Mouse (Mus musculus): Measurements from ENCODE around the gene Cdk14.
"Not testable (repeated sequence)": the region's sequence is repeated elsewhere in the genome, so short reads cannot be mapped to it uniquely, and the experiment has no call there.

The Cdk14 gene

DNA sequence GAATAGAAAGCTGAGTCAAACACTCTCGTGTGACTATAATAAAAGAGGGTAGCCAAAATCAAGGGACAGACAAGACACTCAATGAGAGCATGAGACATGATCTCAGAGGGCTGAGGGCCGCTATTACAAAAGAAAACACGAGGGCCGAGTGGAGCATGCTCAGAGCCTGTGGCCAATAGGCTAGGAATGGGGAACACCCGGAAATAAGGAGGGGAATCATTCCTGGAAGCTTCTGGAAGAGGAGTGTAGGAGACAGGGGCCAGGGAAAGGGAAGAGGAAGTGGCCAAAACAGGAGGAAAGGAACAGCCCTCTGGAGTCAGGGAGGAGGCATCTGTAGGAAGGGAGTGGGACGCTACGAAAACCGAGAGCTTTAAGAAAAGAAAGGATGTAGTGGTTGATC is 52.6 kb downstream of the Cdk14 start:
- DNase-seq (ENCODE audit: low read depth, low spot score) = no peak

DNA sequence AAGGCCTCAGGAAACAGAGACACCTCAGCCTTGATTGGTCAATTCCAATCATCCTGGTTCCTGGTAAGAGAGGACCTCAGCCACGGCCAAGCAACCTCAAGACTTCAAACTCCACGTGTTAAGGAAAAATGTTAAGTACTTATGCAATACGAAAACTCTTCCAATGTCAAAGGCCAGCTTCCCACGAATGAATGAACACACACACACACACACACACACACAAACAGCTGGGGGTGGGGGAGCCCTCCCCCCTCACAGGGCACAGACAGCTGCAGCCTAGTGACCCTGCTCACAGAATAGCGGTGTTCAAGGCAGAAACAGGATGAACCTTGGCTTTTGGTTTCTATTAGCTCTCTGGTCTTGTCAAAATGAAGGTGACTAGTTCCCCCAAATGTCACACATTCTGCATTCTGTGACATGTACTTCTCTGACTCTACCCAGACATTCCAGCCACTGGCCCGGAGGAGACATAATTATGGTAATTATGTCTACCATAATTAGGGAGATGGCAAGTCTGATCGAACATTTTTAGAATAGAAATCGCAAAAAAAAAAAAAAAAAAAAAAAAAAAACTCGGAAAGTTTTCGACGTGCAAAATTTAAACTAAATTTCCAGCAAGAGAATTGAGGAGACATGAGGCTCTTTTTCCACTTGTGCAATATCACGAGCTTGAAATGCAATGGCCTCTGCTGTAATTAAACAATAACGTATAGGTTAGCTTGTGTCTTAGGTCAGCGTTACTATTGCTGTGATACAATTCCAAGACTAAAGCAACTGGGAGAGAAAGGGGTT is 54.6 kb downstream of the Cdk14 start:
- no peak for DNase-seq (ENCODE audit: low read depth, low spot score)

GRCm38 (mm10) chr5:5361684-5362083 is 58.4 kb downstream of the Cdk14 start:
- DNase-seq (ENCODE audit: low read depth, low spot score) = no peak

DNA sequence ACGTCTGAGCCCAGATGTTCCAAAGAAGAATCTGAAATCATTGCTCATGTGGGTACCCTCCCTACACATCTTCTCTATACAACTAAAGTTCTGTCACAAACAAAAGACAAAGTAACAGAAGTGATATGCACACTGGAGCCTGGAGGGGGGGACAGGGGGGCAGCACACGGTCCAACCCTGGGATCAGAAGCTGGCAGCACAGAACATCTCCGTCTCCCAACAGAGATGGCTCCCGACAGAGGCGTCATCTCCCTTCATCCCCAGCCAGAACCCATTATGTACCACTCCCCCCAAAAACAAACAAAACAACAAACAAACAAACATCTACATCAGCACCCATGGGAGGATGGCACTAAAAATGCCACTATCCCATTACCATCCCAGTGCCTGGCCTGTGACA is 59.8 kb downstream of the Cdk14 start:
- DNase-seq (ENCODE audit: low read depth, low spot score) = no peak

DNA sequence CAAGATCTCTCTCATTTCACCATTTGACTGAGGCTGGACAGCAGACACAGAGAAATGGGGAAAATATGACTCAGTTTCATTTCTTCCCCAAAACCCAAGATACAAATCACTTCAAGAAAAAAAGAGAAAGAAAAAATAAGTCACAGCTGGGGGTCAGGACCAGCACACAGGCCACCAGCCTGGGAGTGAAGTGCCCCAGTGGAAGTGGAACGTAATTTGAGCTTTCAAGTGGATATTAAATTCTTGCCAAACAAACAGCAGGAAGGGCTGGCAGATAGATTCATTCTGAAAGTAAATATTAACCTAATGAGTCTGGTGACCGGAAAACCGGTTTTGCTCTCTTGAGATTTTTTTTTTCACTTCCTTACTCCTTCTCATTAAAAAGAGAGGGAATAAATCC is 60.2 kb downstream of the Cdk14 start:
- DNase-seq (ENCODE audit: low read depth, low spot score) = no peak

- no peak for DNase-seq (ENCODE audit: low read depth, low spot score)
Measured at GRCm38 (mm10) chr5:5359370-5359769, 60.7 kb downstream of the Cdk14 start.

- no peak for DNase-seq (ENCODE audit: low read depth, low spot score)
Measured at GRCm38 (mm10) chr5:5358019-5358717, 61.9 kb downstream of the Cdk14 start.

DNA sequence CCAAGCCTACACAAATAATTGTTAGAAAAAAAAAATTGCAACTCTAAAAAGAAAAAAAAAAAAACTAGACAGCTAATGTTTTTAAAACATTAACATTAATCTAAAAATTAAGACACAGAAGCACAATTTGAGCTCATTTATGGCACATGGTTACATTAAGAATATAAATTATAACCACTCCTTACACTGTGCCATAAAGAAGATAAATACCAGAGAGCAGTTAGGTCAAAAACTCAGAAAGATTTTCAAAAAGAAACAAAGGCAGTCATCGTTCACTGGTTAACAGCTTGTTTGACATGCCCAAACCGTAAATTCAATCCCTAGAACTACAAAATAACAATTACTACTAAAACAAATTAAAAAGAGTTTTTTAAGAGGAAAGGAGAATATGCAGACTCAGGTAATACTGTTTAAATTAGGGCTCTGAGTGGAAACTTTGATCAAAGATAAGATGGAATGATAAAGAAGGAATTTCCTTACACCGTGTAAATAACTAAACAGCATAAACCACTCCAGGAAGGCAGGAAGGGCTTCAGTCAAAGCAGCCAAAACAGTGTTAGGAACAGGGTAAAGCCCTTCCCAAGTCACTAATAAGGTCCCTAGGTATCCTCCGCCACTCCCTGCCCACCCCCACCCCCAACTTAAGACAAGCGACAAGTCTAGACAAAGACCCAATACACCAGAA is 65.3 kb downstream of the Cdk14 start:
- no peak for DNase-seq (ENCODE audit: low read depth, low spot score)

DNA sequence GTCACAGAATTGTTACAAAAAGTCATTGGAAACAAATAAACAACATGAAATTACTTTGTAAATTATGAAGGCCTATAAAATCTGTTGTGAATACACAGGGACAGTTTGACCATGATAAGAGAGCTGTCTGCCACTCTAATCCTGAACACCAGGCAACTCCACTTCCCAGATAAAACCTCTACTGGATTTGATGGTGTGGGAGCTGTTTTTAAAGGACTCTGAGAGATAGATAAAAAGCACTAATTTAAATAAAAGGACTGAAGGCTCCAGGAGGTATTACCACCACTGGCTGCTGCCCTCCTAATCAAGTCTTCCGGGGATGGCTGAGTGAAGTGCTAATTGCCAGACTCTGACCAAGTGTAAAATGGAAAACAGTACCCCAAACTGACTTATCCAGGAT is 66.2 kb downstream of the Cdk14 start:
- DNase-seq (ENCODE audit: low read depth, low spot score) = no peak

DNA sequence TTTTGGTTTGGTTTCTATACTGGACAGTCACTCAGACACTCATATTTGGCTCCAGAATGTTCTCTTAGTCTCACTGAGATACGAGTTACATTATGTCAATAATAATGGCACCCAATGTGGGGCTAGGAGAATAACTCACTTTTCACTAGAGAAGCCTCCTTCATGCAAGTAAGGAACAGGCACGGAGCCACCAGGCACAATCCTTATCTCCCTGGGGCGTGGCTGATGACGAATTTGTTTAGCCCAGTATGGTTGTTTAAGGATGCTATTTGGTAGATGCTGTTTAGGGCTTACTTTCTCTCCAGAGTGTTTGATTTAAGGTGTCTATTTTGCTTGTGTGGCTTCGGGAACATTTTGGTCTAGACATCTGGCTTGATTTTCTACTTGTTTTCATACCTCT is 75.5 kb downstream of the Cdk14 start:
- no peak for DNase-seq (ENCODE audit: low read depth, low spot score)

DNA sequence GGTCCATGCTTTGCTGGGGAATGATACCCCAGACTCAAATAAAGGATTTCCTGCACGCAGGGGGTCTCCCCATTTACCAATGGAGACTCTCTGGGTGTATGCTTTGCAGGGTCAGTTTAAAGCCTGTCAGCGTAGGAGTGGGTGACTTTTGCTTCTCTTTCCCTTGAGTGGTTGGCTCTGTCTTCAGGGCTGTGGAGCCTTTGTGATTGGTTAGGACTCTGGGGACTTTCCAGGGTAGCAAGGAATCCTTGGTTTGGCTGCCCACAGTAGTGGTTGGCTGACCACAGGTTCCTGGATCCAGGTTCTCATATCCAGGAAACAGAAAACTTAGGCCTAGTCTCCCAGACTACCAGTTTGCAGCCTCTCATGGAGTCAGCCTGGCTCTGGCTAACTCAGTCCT is 76.4 kb downstream of the Cdk14 start:
- DNase-seq (ENCODE audit: low read depth, low spot score) = no peak

DNA sequence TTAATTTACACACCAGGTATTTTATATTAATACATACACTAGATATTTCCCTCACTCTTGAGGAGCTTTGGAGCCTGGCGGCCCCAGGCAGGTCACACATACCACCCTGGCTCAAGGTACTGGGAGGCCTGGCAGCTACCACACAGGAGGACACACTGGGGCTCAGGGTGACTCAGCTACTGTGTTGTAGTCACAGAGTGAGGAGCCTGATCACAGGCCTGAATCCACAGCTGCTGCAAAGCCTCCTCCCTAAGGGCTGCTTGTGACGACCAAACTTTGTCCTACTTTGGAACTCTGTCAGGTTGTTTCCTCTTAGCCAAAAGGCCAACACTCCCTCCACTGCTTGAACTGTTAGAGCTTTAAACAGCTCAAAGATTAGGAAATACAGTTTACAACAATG is 76.8 kb downstream of the Cdk14 start:
- no peak for DNase-seq (ENCODE audit: low read depth, low spot score)

- peak; percentile 77 for DNase-seq (ENCODE audit: low read depth, low spot score)
Measured at GRCm38 (mm10) chr5:5342410-5343137, 77.5 kb downstream of the Cdk14 start.

DNA sequence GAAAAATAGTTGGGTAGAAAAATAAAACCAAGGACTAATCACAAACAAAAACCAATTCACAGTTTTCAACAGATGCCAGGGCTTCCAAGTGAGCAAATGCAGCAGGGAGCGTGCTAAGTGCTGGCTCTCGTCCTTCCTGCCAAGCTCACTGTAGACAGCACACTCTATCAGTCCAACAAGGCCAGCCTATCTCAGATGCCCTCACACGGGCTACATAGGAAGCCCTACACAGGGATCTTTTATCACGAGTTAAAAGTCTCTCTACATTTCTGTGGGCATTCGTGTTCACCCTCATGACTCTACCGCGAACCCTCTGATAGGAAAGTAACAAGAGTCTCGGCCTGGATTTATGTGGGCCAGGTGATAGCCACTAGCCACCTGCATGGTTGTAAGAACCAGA is 78.5 kb downstream of the Cdk14 start:
- DNase-seq (ENCODE audit: low read depth, low spot score) = no peak

GRCm38 (mm10) chr5:5333916-5334315 is 86.2 kb downstream of the Cdk14 start:
- DNase-seq (ENCODE audit: low read depth, low spot score) = no peak

- no peak for DNase-seq (ENCODE audit: low read depth, low spot score)
Measured at GRCm38 (mm10) chr5:5330926-5331460, 89.1 kb downstream of the Cdk14 start.

DNA sequence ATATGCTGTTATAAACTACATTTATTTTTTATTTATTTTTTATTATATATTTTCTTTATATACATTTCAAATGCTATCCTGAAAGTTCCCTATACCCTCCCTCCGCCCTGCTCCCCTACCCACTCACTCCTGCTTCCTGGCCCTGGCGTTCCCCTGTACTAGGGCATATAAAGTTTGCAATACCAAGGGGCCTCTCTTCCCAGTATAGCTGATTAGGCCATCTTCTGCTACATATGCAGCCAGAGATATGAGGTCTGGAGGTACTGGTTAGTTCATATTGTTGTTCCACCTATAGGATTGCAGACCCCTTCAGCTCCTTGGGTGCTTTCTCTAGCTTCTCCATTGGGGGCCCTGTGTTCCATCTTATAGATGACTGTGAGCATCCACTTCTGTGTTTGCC is 91.1 kb downstream of the Cdk14 start:
- not testable (repeated sequence) for DNase-seq (ENCODE audit: low read depth, low spot score)

DNA sequence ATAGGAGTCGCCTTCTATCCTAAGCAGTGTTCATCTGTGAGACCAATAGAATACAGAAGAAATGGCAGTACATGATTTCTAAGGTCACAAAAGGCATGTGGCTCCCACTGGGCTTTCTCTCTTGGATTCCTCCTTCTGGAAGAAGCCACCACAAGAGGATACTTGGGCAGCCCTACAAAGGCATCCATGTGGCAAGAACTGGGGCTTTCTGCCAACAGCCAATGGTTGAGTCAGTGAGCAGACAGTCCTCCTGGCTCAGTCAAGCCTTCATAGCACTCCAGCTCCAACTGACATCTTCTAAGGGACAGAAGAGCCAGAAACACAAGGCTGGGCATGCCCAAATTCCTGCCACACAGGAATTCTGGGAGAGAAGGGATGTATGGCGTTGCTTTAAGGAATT is 93.4 kb downstream of the Cdk14 start:
- DNase-seq (ENCODE audit: low read depth, low spot score) = no peak

DNA sequence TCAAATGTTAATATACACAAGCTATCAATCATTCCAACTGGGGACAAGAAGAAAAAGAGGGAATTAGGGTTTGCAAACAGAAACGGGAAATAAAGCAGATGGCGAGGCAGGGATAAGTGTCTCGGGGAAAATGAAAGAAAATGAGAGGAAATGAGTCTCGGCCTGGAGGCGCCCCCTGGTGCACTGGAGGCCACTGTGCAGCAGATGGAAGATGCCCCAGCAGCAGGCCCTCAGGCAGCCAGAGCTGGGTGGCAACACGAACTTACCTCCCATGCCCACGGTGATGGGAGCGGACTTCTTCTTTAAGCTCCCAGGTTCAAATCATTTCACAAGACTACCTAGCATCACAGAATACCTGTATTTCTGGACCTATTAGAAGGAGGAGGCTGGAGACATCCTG is 97.4 kb downstream of the Cdk14 start:
- DNase-seq (ENCODE audit: low read depth, low spot score) = no peak

DNA sequence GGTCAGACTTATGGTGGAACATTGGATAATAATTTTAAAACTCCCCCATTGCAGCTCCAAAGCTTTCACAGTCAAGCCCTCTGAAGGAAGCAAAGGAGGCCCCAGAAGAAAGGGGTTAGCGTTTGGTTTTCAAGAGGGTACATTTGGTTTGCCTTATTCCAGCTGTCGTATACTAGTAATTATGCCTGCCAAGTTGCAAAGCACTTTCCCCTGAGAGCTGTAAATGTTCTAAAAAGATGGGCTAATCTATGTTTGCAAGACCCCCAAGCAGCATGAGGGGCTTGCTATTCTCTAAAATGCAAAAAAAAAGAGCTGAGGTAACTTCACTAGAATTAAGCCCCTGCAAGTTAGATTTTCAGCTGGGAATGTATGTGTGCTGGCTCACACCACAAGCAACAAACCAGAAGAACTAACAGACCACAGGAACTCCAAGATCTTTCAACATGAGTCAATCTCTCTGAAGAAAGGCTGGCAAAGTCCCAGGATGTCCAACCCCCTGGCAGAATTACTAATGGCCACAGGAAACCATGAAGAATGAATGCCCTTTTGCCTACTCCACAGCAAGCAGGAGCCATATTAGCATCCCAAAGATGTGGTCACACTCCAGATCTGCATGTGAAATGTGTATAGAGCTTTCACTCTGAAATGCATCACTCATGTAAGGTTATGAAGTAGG is 99.5 kb downstream of the Cdk14 start:
- no peak for DNase-seq (ENCODE audit: low read depth, low spot score)

DNA sequence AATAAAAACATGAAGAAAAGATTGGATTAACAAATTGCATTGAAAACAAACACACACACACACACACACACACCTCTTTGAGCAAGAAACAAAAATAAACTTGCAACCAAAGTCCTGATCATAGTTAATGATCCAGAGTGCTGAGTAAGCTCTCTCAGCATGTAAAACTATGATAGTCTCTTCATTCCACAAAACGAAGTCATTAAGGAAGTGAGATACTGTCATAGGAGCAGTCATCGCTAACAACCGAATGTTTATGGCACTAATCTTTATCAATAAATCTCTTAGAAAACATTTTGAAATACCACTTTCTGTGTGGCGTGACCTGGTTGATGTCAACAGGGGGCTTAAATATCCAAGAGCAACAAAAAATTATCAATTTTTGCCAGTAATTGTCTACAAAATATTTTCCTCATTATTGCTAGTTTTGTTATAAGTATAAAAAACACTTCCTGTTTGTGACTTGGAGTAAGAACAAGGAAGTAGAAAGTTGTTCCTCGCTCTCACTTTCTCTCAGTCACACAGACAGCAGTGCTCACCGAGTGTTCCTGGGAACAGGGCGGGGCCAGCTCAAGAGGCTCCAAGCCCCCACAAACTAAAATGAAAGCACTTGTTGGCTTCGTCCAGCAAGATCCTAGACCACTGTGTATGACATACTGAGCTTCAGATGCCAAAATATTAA is 100.1 kb downstream of the Cdk14 start:
- no peak for DNase-seq (ENCODE audit: low read depth, low spot score)
